Mouse (Mus musculus) cerebellum, adult 18-20 months (tissue): ENCODE results near the gene Zfp410.
A peak's percentile ranks its signal among the peaks of the same experiment; 100 is the strongest.

Experiments
- DNase-seq, 2 experiments: peaks; one replicate each; pipeline ENCODE4 v3.0.0; 2021

The Zfp410 gene

DNA sequence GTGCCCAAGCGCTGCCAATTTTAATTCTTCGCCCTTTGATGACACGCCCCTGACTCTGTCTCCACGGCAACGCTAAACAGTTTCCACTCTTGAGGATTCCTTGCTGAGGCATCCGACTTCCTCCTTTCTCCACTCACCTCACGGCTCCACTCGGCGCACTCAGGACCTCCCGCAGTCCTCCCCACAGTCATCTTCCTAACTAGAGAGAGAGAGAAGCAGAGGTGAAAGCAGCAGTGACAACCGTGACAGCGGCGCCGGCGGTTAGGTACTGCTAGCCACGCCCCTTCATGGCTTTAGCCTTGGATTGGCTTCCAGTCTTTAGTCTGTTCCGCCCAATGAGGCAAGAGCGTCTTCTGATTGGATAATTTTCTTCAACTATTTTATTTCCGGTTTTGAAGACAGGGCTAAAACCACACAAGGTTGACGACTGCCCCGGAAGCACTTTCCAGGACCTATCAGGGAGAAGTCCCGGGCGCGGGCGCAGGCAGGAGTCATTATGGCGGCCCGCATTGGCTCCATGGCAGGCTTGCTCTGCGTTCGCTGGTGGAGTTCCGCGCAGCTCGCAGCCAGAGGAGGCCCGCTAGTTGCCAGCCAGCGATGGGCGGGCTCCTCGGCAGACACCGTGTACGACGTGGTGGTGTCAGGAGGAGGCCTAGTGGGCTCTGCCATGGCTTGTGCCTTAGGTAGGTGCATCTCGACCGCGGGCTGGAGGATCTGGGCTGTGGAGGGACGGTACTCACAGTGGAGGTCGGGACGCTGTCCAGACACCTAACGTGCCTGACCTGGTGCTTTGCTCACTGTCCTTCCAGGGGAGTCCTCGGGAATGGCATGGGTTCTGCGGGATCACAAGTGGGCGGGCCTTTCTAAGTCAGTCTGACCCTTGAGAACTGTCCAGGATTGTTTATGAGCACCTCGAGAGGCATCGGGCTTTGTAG, 45.2 kb downstream of the Zfp410 start, which contains the start of the genes Coq6 and Fam161b:
Coq6 (plus strand) TSS at position 103 of the 935 bp plus-strand sequence.
Fam161b (minus strand) TSS at position 279 of the 935 bp plus-strand sequence.
- DNase-seq, result peak; percentile 92 to 99

DNA sequence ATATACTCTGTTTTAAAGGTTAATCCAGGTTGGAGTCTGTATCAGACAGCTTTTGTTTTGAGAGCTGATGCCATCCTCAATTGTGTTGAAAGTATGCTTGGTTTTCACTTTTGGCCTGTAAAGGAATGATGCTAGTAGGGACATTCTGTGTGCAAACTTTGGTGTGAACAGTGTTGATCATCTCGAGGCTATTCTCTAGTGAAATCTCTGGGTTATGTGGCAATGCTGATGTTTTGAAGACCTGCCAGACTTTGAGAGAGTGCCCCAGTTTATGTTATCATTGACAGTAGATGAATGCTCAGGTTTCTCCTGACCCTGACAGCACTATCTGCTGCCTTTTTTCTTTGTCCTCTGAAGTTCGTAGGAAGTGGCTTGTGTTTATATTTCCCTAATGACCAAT, 46.2 kb downstream of the Zfp410 start:
- no peak for DNase-seq

DNA sequence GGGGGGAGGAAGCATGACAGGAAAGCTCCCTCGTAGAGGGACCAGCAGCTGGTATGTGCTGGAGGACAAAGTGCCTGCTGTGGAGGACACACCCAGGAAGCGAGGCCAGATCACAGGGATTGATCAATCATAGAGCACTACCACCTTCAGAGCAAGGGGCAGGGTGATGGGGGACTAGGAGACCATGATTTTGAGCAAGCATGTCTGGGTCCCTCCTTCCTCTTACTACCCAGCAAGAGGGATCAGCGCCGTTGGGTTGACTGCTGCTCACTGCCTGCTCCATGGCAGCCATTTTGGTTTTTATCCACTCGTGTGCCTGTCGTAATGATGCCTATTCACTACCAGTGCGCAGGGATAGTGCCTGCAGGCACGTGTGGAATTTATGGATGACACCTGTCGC, 47.6 kb downstream of the Zfp410 start:
- DNase-seq, result no peak

DNA sequence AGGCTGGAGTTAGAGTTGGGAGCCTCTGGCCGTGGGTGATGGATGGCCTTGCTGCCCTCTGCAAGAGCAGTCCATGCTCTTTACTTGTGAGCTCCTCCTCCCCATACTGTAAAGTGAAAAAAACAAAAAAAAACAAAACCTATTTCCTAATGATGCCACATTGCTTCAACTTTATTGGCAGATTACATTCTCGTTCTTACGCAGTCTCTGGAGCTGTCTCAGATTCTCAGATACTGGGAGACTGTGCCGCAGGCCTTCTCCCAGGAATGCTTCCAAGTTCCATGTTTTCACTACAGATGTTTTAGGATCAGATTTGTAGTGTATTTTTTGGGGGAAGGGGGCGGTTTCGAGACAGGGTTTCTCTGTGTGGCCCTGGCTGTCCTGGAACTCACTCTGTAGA, 48.5 kb downstream of the Zfp410 start:
- DNase-seq, result no peak

DNA sequence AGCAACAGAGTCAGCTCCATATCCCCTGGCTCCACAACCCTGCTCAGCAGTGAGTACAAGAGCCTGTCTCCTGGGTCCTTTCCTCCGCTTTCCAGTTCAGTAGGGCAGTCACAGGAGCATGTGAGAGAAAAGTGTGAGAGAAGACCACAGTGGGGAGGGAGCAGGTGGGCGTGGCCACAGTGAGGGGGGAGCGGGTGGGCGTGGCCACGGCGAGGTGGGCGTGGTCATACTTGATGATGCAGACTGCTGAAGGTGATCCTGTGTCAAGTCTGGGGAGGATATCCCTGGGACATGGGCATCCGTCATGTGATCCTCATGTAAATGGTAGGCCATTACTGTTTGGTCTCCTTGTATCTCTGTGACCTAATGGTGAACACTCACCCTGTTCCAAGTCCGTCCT, 50.3 kb downstream of the Zfp410 start:
- DNase-seq, result no peak

DNA sequence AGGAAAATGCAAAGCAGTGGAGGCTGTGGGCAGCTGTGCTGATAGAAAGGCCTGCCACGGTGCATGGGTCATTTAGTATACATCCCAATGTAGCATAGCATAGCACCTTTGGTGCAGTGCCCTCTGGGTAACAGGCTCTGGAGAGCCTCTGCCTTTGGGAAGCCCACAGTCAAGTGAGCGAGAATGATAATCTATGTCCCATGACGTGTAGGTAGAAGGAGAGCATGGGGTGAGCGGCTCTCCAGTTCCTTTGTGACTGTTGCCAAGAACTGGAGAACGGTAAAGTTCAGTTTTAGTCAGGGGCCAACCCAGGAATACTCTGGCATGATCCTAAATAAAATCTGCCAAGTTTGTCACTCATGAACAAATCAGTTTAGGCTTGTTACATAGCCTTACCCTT, 55.0 kb downstream of the Zfp410 start:
- DNase-seq, result no peak

DNA sequence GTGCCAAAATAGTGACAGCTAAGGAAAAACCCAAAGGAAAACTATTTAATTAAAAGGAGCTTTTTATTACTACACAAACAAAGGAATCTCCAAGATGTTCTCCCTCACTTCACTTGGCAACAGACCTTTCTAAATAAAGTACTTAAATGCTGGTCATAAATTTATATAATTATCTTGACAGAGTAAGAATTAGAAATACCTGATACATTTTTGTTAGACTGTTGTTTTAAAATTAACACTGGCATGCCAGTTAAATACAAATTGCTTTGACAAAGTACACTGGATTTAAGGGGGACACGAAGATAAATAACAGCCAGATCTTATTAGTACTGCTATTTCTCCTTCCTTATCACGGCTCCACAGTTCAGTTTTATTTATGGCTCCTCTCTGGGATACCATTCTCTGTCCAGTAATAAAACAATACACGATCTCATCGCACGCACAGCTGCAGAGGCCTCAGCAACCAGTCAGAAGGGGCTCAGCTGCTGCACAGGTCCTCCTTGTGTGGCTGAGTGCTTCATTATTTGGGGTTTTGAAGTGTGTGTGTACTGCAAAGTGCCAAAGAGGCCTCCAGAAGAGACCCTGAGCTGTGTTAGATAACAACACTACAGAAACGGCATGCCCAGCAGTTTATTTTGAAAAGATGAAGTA, 57.3 kb downstream of the Zfp410 start:
- no peak for DNase-seq

DNA sequence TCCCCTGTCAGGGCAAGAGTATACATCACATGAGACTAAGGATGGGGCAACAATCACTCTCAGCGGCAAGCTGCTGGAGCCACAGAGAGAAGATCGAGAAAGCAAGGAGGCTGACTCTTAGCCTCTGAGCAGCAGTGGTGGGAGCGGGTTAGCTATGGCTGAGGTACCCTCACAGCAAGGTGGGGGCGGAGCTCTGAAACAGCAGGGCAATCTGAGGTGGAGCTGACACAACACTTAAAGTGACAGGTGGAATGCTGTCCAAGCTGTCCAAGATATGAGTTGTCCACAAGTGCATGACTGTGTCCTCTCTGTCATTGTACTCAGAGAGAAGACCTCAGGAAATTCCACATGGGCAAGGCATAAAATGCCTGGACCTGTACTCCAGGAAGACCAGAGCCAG, 65.7 kb downstream of the Zfp410 start:
- DNase-seq, result no peak

DNA sequence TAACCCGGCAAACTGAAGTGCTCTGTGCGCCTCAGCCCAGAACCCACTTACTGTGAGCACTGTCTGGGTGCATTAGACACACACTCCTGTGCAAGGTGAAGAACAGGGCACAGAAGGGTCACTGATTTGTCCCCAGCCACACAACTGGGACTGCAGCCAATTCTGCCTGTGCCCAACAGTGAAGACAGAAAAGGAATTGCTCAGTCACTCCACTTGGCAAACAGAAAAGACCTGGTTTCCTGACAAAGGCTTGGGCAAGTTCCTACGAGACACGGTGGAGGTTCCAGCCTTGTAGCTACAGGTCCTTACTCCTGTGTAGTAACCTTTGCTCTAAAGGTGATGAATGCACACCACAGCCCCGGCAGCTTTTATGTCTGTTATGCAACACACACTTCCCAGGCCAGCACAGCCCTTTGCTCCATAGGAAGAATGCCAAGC, 68.0 kb downstream of the Zfp410 start:
- DNase-seq, result peak in 1 of 2 experiments; percentile 12

DNA sequence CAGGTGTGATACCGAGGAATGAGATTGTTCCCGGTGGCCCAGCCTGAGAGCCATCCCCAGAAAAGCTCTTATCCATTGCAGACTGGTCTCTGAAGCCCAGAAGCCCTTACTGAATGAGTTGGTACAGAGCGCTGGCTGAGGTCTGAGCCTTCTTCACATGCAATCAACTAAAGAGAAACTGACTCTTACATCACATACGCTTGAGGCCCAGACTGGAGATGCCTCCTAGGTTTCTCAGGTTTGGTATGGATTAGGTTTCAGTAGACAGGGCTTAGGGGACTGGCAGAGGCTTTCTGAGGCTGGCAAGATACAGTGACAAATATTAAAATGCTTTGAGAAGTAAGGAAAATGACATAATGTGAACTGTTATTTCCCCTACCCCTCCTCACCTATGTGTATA, 68.8 kb downstream of the Zfp410 start:
- no peak for DNase-seq

DNA sequence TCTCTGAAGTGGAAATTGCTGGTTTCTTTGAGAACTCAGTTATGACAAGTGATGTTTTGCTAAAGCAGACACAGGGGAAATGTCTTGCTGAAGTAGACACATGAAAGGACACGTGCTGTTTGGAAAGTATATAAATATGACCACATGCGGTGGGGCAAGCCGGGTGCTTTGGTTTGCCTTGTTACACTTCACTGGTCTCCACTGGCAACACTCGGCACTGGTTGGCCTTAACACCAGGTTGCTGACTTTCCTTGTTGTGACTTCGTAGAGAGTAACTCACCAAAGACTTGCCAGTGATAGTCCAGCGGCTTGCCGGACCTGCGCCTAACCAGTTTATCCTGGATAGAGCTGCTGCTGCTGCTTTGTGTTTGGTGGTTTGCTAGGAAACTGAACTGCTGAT, 71.4 kb downstream of the Zfp410 start:
- DNase-seq, result no peak

DNA sequence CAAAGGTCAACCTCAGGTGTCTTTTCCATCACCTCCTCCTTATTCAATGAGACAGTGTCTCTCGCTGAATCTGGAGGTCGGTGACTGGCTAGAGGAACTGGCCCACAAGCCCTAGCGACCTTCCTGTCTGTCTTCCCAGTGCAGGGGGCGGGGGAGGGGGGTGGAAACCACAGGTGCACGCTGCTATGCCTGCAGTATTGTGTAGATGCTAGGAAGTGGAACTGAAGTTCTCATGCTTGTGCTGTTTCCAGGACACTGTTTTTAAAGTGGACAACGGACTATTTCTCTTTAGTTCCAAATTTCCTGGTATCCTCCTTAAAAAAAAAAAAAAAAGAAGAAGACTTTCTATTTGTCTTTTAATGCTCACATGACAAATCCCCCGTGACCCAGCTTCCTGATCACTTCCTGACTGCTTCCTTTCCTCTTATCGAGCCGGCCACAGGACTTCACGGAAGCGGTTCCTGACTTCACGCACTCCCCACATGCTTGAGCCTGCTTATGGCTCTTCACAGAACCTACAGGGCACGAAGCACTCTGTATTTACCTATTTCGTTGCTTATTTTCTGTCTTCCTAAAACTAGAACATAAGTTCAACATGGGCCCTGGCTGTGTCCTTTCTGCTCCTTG, 72.2 kb downstream of the Zfp410 start:
- no peak for DNase-seq

DNA sequence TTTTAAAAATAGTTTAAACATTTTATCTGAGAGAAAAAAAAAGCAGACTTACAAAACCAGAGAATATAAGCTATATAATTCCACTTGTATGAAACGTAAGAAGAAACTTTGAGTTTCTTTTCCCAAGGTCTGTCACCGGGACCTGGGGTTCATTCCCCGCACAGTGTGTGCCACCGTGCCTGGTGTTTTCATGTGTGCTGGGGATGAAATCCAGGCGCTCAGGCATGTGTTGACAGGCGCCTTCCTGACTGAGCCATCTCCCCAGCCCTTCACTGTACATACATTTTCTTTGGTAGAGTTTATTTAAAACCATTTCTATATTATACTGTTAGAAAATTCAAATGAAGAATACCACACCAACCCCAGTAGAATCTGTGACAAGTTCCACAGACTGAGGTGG, 73.7 kb downstream of the Zfp410 start:
- no peak for DNase-seq

DNA sequence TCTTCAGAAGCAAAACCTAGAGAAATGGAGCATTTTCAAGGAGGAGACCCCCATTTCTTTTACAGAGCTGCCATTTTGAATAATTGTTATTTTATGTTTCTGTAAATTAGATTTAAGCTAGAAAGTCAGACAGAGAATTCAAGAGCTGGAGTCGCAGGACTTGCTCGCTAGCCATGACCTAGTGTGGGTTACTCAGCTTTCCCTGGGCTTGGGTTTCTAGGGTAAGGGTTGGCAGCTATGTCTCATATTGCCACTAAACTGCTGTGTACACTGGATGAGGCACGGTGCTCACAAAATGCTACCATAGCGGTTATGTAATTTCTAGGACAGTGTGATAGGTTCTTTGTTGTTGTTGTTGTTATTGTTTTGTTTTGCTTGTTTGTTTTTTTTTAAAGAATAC, 76.0 kb downstream of the Zfp410 start:
- DNase-seq, result no peak
